Mouse (Mus musculus): ENCODE measurements around the gene Bcl11a.

DNA sequence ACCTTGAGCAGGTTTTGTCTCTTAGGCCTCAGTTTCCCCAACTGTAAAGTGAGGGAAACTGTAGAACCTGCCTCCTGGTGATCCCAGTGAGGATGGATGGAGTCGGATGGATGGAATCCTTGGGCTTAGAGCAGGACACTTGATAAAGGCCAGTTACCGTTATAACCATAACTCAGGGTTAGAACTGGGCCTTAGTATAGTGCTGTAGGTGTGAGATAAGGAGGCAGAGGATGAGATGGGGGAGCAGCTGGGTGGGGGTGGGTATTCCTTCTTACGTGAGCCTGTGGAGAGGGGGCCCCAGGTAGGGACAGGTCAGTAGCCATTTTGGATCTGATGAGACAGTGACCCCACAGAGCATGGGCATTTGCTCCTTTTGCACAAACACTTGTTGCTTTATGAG, 23.8 kb downstream of the Bcl11a start:
- TF ChIP-seq POLR2A (IDR thresholded peaks at IDR 0.05; ENCODE audit: borderline replicate concordance, insufficient read depth, low read length) (no peak), CTCF (IDR thresholded peaks at IDR 0.05; ENCODE audit: borderline replicate concordance, insufficient read depth, low read depth, low read length) (no peak)

Data from cerebellum, adult 2 months (tissue).